Mouse (Mus musculus) kidney, postnatal 25 days (tissue): ENCODE data around the gene Srp68.
"Not testable (repeated sequence)": the region's sequence is repeated elsewhere in the genome, so short reads cannot be mapped to it uniquely, and the experiment has no call there.

Experiments used
- DNase-seq, 2 experiments: peaks; one replicate each; pipeline ENCODE4 v3.0.0; 2021; ENCODE audit warnings: mixed read lengths in 2 of 2

Srp68 gene

DNA sequence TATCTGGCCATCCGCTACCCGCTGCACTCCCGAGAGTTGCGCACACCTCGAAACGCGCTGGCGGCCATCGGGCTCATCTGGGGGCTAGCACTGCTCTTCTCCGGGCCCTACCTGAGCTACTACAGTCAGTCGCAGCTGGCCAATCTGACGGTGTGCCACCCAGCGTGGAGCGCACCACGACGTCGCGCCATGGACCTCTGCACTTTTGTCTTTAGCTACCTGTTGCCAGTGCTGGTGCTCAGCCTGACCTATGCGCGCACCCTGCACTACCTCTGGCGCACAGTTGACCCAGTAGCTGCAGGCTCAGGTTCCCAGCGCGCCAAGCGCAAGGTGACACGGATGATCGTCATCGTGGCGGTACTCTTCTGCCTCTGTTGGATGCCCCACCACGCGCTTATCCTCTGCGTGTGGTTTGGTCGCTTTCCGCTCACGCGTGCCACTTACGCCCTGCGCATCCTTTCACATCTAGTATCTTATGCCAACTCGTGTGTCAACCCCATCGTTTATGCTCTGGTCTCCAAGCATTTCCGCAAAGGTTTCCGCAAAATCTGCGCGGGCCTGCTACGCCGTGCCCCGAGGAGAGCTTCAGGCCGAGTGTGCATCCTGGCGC is 9.0 kb upstream of the Srp68 start:
- DNase-seq: no peak

DNA sequence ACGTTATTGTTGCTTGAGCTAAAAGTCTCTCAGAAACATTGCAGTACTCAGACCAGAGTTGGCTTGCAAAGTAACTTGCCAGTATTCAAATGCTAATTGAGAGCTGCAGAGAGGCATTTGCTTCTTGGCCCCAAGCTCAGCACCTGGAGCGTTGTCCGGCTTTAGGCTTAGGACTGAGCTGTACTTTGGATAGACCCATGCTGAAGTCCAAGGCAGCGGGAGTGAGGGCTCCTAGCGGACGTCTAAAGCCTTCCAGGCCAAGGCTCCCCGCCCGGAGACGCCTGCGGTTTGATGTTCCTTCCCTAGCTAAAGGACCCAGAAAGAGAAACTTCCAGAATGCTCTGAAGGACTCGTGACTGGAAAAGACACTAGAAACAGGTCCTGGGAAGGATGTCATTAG is 8.1 kb upstream of the Srp68 start:
- peak; percentile 46 to 61 for DNase-seq

DNA sequence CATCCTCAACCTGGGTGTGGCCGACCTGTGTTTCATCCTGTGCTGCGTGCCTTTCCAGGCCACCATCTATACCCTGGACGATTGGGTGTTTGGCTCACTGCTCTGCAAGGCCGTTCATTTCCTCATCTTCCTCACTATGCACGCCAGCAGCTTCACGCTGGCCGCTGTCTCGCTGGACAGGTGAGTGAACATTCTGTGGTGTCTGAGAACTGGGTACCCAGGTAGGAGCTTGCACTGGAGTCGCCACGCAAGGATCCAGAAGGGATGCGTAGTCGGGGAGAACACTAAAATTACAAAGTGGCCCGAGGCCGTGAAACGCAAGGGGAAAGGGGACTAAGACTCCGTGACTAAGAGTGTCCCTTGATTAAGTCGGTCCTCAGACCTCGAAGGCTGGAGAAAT is 7.7 kb upstream of the Srp68 start:
- DNase-seq: no peak

DNA sequence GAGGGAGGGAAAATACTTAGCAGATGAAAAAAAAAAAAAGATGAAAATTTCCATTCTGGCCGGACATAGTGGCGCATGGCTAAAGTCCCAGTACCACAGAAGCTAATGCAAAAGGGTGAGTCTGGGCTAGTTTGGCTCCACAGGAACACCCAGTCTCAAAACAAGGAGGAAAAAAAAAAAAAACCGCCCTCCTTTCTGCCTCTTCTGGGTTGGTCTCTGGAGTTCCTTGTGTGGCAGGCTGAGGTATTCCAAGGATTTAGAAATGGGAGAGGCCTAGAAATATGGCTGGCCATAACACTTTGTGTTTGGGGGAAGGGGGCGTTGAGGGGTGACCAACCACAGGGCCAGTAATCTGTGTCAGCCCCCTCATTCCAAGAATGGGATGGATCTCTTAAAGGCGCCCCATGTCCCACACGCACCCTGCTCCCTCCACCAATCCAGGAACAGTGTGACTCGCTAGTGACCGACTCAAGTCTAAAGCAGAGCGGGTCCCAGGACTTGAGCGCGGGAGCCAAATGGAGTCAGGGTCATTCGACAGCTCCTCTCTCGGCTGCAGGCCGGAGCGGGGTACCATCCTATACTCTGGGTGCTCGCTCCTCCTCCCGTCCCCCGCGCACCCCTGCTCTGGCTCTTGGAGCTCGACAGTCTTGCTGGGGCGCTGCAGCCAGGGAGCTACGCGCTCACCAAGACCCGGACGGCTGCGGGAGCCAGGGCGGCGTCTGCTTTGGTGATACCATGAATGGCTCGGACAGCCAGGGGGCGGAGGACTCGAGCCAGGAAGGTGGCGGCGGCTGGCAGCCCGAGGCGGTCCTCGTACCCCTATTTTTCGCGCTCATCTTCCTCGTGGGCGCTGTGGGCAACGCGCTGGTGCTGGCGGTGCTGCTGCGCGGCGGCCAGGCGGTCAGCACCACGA is 7.0 kb upstream of the Srp68 start, which contains the start of gene Galr2:
Galr2 (plus strand) TSS at position 189 of the 913 bp plus-strand sequence.
- no peak for DNase-seq

DNA sequence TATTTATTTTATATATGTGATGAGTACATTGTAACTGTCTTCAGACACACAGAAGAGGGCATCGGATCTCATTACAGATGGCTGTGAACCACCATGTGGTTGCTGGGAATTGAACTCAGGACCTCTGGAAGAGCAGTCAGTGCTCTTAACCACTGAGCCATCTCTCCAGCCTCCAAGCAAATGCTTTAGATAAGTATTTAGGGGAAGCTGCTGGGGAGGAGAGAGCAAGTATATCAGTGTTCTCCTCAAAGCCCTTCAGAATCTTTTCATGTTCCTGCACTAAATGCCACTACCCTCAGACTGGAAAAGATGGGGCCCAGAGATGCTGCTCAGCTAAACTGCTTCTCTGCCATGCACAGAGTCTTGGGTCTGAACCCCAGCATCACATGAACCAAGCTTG is 3.2 kb upstream of the Srp68 start:
- DNase-seq: not testable (repeated sequence)

DNA sequence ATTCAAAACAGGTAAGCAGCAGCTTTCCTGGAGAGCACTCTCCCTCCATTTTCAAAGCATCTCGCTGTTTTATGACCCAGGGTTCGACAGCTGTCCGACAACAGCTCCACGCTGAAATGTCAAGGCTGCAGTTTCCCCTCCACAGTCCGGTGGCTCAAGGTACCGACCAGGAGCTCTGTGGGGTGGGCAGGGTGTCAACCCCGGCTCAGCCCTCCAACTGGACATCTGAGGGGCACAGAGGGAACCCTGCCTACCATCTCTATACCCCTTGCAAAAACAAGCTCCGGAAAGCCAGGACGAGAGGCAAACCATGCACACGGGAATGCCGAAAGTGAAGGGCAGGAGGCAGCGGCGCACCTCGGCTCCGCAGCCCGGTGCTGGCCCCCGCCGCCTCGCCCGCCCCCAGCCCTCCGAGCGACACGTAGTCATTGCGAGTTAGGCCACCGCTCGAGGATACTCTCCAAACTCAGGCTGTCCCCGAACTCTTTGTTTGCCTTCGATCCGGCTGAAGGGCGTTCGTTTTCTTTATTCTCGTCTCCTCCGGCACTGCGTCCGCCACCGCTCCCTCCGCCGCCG is 460 bp downstream of the Srp68 start:
- no peak for DNase-seq

DNA sequence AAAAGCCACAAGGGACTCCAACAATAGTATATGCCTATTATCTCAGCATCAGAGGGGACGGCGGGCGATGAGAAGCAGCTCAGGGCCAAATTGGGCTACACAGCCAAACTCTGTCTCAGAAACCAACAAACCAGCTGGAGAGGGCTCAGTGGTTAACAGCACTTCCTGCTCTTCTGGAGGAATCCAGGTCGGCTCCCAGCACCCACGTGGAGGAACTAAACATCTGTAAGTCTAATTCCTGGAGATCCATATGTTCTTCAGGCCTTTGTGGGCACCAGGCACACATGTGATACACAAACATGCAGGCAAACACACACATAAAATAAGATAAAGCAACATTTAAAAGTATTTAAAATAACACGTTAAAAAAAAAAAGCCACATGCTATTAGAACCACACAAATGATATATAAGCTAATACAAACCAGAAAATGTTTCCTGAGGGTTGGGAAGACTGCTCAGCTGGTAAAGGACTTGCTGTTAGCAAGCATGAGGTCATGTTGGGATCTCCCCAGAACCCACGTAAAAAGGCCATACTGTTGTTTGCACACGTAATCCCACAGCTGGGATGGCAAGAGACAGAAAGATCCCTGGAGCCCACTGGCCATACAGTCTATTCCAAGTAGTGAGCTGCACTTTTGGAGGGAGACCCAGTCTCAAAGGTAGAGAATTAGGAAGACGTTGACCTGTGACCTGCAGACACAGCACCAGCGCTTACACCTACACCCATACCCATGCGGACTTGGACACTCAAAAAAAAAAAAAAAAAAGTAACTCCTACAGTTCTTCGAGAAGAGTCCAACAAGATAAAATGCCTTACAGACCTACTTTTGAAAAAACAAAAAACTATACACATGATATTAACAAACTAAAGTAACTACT is 1.2 kb downstream of the Srp68 start:
- DNase-seq: no peak

DNA sequence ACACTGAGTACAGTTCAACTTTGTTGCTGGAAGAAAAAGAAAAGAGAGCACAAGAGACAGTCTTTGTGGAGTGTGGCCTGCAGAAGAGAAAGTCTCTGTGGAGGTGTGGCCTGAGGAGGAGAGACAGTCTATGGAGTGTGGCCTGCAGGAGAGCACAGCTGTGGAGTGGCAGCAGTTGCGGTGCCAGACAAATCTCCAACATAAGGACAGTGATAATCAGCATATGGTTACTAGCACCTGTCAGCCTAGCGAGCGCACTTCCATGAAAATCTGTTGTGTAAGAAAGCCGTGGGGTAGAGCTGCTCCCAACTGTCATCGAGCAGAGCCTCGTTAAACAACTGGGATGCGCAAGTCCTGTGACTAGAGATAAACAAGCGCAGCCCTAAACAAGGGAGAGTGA is 4.5 kb downstream of the Srp68 start:
- no peak for DNase-seq

DNA sequence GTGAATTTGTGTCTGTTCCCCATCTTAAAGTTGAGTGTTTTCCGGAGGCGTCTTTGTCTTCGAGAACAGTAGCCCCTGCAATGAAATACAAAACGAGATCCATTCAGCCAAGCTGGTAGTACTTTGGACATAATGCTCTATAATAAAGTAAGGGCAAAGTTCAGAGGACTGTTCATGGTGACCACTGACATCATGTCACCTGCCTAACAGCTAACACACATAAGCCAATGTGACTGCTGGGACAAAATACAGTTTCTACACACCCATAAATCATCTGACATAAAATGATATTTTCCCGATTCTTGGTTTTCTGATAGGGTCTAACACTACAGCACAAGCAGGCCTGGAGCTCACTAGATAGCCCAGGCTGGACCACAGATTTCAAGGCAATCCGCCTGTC is 5.7 kb downstream of the Srp68 start:
- no peak for DNase-seq

DNA sequence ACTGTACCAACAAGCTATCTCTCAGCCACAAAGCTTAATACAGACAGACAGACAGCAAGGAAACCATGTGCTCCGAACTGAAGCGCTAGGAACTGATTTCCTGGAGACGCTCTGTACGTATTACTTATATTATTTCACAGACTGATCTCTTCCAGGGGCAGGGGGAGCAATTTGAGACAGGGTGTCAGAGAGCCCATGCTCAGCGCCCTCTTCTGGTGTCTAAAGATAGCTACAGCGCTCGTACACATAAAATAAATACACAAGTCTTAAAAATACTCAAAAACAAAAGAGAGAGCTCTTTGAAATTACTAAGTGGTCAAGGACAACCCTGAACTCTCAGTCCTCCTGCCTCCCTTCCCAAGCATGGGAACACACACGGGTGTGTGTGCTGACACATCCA is 6.4 kb downstream of the Srp68 start:
- DNase-seq: no peak

DNA sequence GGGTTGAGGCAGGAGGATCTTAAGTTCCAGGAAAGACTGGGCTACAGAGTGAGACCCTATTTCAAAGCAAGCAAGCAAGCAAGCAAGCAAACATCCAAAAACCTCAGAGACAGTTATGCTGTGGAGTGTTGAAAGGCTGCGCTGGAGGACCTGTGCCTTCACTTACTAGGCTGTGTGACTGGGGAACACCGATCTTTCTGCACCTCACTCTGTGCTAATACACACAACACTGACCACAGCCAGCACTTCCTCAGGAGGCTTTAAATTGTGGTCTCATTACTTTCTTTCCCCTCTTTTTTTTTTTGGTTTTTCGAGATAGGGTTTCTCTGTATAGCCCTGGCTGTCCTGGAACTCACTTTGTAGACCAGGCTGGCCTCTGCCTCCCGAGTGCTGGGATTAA is 8.2 kb downstream of the Srp68 start:
- DNase-seq: no peak

DNA sequence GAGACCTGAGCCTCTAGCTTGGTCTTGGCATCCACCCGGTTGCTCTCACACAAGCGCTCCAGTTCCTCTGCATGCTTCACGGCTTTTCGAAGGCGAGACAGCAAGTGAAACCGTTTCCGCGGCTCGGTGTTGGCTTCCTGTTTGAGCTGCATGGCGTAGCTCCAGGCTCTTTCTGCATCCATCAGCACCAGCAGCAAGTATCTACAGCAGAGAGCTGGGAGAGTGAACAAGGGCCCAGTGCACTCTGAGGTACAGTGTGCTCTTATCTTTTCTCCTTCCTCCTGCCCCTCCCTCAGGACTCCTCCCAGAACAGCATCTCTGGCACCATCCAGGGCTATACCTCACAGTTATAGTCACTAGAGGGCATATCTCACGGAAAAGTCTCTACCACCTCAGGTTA is 8.7 kb downstream of the Srp68 start:
- no peak for DNase-seq

DNA sequence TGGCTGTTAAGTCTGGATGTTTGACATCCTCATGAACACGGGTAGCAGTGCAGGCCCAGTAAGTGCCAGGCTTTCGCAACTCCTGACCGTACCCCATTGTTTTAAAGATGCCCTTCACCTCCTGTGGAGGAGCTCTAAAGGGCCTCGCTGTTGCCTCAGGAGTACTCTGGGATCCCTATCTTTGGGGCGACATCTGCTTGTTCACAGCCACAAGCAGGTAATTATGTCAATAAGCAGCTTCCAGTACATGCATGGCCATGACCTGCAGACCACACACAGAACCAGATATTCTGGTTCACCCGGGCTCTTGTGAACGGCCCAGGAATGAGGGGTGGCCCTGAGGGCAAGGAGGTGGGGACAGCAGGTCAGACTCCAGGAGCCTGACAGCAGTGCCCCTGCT is 13.8 kb downstream of the Srp68 start:
- DNase-seq: peak in 1 of 2 experiments; percentile 59

DNA sequence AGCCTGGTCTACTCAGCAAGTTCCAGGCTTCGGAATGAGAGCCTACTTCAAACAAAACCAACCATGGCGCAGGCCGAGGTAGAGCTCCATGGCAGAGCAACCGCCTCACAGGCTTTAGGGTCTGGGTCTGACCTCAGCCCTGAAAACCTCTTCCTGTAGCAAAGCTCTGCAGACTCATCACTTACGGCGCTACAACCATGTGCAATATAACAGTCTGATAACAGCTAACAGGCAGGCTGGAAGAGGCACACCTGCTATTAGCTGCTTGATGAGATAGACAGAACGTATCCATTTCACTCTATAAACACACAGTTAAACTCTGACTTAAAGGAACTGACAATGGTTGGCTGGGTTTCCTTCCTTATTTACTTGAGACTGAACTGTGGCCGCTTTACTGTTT is 14.6 kb downstream of the Srp68 start:
- no peak for DNase-seq

DNA sequence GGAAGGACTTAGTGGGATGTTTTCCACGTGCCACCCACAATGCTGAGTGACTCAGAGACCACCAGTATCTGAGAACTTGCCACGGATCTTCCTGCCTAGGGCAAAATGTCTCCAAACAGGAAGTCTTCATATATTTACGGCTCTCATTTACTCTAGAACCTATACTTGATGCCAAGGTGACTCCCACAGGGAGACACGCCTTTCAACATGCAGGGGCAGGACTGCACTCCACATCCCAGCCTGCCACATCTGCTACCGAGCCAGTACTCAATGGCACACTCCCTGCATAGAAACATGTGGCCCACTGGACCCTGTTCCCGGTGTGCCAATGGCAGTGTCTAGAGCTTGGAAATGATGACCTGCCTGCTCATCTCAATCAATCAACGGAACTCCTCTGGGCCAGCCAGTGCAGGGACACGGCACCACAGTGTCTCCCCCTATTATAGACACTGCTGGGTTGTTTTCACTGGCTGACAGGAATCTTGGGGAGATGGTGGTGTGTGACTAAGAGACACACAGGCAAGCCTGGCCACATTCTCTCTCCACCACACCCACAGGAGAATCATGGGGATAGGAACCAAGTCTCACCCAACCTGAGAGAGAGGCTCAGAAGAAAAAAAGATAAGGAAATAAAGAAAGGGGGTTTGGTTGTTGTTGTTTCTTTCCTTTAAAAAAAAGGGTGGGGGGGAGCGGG is 17.9 kb downstream of the Srp68 start:
- DNase-seq: no peak

DNA sequence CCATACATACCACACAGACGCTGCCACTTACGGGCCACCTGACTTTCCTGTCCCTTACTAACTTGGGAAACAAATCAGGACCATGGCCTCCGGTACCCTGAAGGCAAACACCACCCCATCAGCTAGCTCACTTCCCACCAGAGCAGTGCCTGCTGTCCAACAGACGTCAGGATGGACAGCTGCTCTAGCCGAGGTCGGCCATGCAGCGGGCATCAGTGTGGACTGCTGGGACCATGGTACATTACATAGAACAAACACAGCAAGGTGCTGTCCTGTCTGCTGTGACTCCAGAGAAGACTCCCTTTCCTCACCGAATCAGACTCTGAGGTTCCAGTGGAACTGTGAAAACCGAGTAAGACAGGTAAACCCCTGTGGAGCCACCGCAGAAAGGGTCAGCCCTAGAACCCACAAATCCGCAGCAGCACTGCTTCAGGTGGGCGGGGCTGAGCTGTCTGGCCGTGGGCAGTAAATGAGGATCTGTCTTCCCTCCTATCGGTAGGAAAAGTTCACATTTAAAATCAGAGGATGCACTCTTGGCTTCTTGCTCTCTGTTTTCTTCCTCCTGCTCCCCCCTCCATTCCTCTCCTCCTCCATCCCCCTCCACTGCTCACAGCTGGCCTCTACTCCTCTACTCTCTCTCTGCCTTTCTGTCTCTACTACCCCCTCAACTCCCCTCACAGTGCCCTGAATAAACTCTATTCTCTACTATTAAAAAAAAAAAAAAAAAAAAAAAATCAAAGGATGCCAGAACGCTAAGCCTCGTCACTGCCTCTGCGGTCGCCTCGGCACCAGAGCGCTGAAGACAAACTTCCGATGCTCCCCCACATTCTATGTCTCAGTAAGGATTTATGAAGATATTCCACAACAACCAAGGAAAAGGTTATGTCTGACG is 18.7 kb downstream of the Srp68 start:
- no peak for DNase-seq

DNA sequence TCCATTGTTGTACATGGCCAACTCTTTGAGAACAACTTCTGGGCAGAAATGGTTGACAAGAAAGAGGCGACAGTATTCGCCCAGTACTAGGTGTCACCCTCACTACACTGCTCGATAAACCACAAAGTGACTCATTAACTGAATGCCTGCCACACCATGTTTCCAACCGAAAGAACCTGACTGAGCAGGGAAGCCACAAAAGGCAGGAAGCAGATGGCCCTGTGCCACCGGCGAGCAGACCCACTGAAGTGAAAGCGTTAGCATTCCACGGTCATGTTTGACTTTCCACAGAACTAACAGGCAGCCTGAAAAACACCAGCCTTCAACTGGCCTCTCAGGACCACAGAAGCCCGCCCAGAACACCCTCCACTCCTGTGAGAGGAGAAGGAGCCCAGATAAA is 19.4 kb downstream of the Srp68 start:
- peak; percentile 78 to 88 for DNase-seq

DNA sequence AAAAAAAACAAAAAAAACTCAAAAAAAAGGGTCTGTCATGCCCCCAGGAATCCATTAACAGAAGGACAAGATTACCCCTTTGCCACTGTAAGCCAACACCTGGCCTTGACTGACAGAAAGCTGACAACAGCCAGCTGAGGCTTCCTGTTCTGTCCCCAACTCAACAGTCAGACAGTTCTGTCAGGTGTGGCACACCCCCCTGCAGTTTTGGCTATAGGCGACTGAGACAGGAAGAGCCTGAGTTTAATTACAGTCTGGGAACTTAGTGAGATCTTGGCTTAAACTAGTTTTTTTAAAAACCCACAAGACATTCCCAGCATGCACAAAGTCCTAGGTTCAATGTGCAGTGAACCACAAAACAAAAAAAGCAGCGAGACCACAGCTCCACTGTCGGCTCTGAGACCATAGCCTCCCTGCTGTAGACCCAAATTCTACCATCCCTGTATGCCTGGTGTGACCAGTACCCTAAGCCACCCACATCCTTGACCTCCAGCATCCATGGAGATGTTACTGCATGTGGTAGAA is 20.9 kb downstream of the Srp68 start:
- DNase-seq: peak; percentile 36 to 58

DNA sequence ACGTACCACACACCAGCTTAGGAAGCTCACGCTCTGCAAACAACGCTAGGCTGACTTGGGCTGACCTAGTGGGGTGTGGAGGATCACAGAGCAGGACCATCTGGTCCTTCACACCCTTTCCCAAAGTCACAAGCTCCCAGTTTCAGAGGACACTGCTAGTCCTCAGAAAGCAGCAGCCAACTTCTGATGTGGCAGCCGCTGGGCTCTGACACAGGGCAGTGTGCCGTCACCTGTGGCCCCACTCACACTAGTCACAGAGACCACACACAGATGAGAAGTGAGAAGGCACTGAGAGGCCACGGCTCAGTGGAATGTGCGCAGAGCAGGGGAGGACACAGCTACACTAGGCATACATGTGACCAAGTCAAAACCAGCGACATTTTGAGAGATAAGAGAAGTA is 23.1 kb downstream of the Srp68 start:
- no peak for DNase-seq

DNA sequence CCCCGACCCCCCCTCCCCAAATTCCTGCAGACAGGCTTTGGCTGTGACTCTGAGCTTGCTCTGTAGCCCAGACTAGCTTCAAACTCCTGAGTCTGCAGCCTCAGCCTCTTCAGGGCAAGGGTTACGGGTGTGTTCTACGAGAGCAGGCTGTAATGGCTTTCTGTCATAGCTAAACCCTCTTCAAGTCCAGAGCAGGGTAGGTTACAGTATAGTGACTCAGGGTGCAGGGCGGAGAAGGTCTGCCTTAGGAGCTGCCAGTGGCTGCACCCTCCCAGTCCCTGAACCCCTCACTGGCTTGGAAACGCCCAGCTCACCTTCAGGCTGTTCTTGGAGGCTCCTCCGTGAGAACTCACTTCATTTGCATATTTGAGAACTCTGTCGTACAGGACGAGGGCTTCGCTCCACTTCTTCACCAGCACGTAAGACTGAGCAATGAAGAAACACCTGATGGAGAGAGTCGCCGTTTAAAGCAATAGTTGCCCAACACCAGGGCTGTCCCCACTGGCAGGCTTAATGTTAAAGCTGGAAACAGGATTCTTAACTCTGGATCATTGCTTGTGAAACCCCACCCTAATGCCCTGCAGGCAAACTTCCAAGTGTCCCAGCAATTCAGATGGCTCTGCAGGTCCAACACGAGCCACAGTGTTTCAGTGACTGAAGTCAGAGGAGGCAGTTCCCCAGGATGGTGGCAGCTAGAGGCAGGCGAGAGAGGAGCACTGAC is 26.4 kb downstream of the Srp68 start:
- peak; percentile 60 to 75 for DNase-seq
